Mouse (Mus musculus) telencephalon, adult 2 months (tissue): ENCODE data around the gene Asb17.
A peak's percentile ranks its signal among the peaks of the same experiment; 100 is the strongest.
"Not testable (repeated sequence)": the region's sequence is repeated elsewhere in the genome, so short reads cannot be mapped to it uniquely, and the experiment has no call there.

ENCODE experiments used
- DNase-seq: peaks from one replicate; pipeline ENCODE4 v3.0.0-alpha.2; 2011; ENCODE audit warnings: low read depth, low spot score

The Asb17 gene

GRCm38 (mm10) chr3:153844030-153844429, at the start of gene Asb17:
TSS of gene Asb17 (plus strand) at chr3:153844209.
- DNase-seq, result no peak

- no peak for DNase-seq
Observed at GRCm38 (mm10) chr3:153797574-153797973, 46.4 kb upstream of the Asb17 start.

- DNase-seq, result no peak
Observed at GRCm38 (mm10) chr3:153799603-153800002, 44.4 kb upstream of the Asb17 start.

GRCm38 (mm10) chr3:153800690-153801089, 43.3 kb upstream of the Asb17 start:
- DNase-seq, result no peak

- DNase-seq, result peak; percentile 18
Observed at GRCm38 (mm10) chr3:153801541-153801940, 42.5 kb upstream of the Asb17 start.

- DNase-seq, result no peak
Observed at GRCm38 (mm10) chr3:153802640-153803039, 41.4 kb upstream of the Asb17 start.

- DNase-seq, result no peak
Observed at GRCm38 (mm10) chr3:153804032-153804431, 40.0 kb upstream of the Asb17 start.

GRCm38 (mm10) chr3:153806077-153806772, 37.8 kb upstream of the Asb17 start:
- DNase-seq, result peak; percentile 93

GRCm38 (mm10) chr3:153806773-153807443, 37.1 kb upstream of the Asb17 start:
- DNase-seq, result no peak

GRCm38 (mm10) chr3:153807444-153808149, 36.4 kb upstream of the Asb17 start:
- DNase-seq, result no peak

- DNase-seq, result no peak
Observed at GRCm38 (mm10) chr3:153808406-153808805, 35.6 kb upstream of the Asb17 start.

- no peak for DNase-seq
Observed at GRCm38 (mm10) chr3:153814026-153814425, 30.0 kb upstream of the Asb17 start.

- DNase-seq, result no peak
Observed at GRCm38 (mm10) chr3:153817376-153817890, 26.6 kb upstream of the Asb17 start.

GRCm38 (mm10) chr3:153818723-153819122, 25.3 kb upstream of the Asb17 start:
- DNase-seq, result no peak

GRCm38 (mm10) chr3:153819438-153819837, 24.6 kb upstream of the Asb17 start:
- DNase-seq, result no peak

- no peak for DNase-seq
Observed at GRCm38 (mm10) chr3:153823671-153824515, 20.1 kb upstream of the Asb17 start.

- DNase-seq, result no peak
Observed at GRCm38 (mm10) chr3:153825197-153825596, 18.8 kb upstream of the Asb17 start.

- no peak for DNase-seq
Observed at GRCm38 (mm10) chr3:153826616-153827015, 17.4 kb upstream of the Asb17 start.

- DNase-seq, result not testable (repeated sequence)
Observed at GRCm38 (mm10) chr3:153829788-153830187, 14.2 kb upstream of the Asb17 start.

- DNase-seq, result no peak
Observed at GRCm38 (mm10) chr3:153831014-153831872, 12.8 kb upstream of the Asb17 start.
